Mouse (Mus musculus): ENCODE measurements around the gene Fgfr3.

Gene Fgfr3

GRCm38 (mm10) chr5:33726891-33727290 is 5.4 kb downstream of the Fgfr3 start:
- intact Hi-C loops (cut with DNase I): no loop called here

GRCm38 (mm10) chr5:33728841-33729240 is 7.4 kb downstream of the Fgfr3 start:
- intact Hi-C loops (cut with DNase I): no loop called here

GRCm38 (mm10) chr5:33730516-33730915 is 9.0 kb downstream of the Fgfr3 start:
- intact Hi-C loops (cut with DNase I): no loop called here

- intact Hi-C loops (cut with DNase I): no loop called here
Measured at GRCm38 (mm10) chr5:33731051-33731450, 9.6 kb downstream of the Fgfr3 start.

- intact Hi-C loops (cut with DNase I): no loop called here
Measured at GRCm38 (mm10) chr5:33733837-33734236, 12.4 kb downstream of the Fgfr3 start.

- intact Hi-C loops (cut with DNase I): loop anchor here (2.0 kb wide), 1 partner anchor 51 kb away; no protein-coding TSS in a partner anchor
Measured at GRCm38 (mm10) chr5:33735412-33736092, 14.1 kb downstream of the Fgfr3 start.

GRCm38 (mm10) chr5:33736230-33736629 is 14.8 kb downstream of the Fgfr3 start:
- intact Hi-C loops (cut with DNase I): loop anchor here (2.0 kb wide), 1 partner anchor 51 kb away; no protein-coding TSS in a partner anchor

- intact Hi-C loops (cut with DNase I): loop anchor here (2.0 kb wide), 1 partner anchor 53 kb away; no protein-coding TSS in a partner anchor
Measured at GRCm38 (mm10) chr5:33737903-33738321, 16.4 kb downstream of the Fgfr3 start.

GRCm38 (mm10) chr5:33738341-33738740 is 16.9 kb downstream of the Fgfr3 start:
- intact Hi-C loops (cut with DNase I): no loop called here

GRCm38 (mm10) chr5:33740548-33740947 is 19.1 kb downstream of the Fgfr3 start:
- intact Hi-C loops (cut with DNase I): no loop called here

GRCm38 (mm10) chr5:33743481-33743880 is 22.0 kb downstream of the Fgfr3 start:
- intact Hi-C loops (cut with DNase I): no loop called here

GRCm38 (mm10) chr5:33777195-33777594 is 55.7 kb downstream of the Fgfr3 start:
- intact Hi-C loops (cut with DNase I): no loop called here

GRCm38 (mm10) chr5:33781964-33782344 is 60.5 kb downstream of the Fgfr3 start:
- intact Hi-C loops (cut with DNase I): no loop called here

- intact Hi-C loops (cut with DNase I): no loop called here
Measured at GRCm38 (mm10) chr5:33782345-33782998, 61.0 kb downstream of the Fgfr3 start, which contains the start of gene Letm1. Gene Letm1 (minus strand): TSS chr5:33782817.

- intact Hi-C loops (cut with DNase I): no loop called here
Measured at GRCm38 (mm10) chr5:33782999-33783390, 61.5 kb downstream of the Fgfr3 start.
